Mouse (Mus musculus): ENCODE measurements around the gene Hamp2. TPM values are rescaled to one million over a fixed set of nuclear protein-coding genes. Genes with fewer than 3 reads are reported as not detected.
A peak's percentile ranks its signal among the peaks of the same experiment; 100 is the strongest.
"Not testable (repeated sequence)": the region's sequence is repeated elsewhere in the genome, so short reads cannot be mapped to it uniquely, and the experiment has no call there.

The Hamp2 gene
- total RNA-seq, 2 experiments from 2014 or later = 1.5 to 4.1 TPM

- intact Hi-C loops (cut with DNase I) = loop anchor here (5.0 kb wide), 2 partner anchors 83 to 288 kb away; no protein-coding TSS in a partner anchor
- peak; percentile 91 to 95 for DNase-seq
Observed at GRCm38 (mm10) chr7:30955584-30956356, 31.3 kb upstream of the Hamp2 start.

- intact Hi-C loops (cut with DNase I) = loop anchor here (5.0 kb wide), 2 partner anchors 83 to 288 kb away; no protein-coding TSS in a partner anchor
- no peak for DNase-seq
Observed at GRCm38 (mm10) chr7:30954971-30955520, 30.6 kb upstream of the Hamp2 start.

- intact Hi-C loops (cut with DNase I) = no loop called here
- no peak for DNase-seq
Observed at GRCm38 (mm10) chr7:30954036-30954435, 29.6 kb upstream of the Hamp2 start.

GRCm38 (mm10) chr7:30953459-30953858 is 29.0 kb upstream of the Hamp2 start:
- DNase-seq = no peak
- intact Hi-C loops (cut with DNase I) = no loop called here

- intact Hi-C loops (cut with DNase I) = no loop called here
- DNase-seq = no peak
Observed at GRCm38 (mm10) chr7:30952441-30953265, 28.2 kb upstream of the Hamp2 start.

- intact Hi-C loops (cut with DNase I) = not testable (repeated sequence)
Observed at GRCm38 (mm10) chr7:30949902-30950301, 25.4 kb upstream of the Hamp2 start.

GRCm38 (mm10) chr7:30945876-30946275 is 21.4 kb upstream of the Hamp2 start:
- intact Hi-C loops (cut with DNase I) = no loop called here
- DNase-seq = no peak

More at GRCm38 (mm10) chr7:30949902-30950301, 25.4 kb upstream of the Hamp2 start:
- DNase-seq = not testable (repeated sequence)

GRCm38 (mm10) chr7:30945466-30945865 is 21.0 kb upstream of the Hamp2 start:
- DNase-seq; intact Hi-C loops (cut with DNase I): not testable (repeated sequence)

GRCm38 (mm10) chr7:30944706-30945105 is 20.2 kb upstream of the Hamp2 start:
- intact Hi-C loops (cut with DNase I); DNase-seq: not testable (repeated sequence)

- intact Hi-C loops (cut with DNase I) = no loop called here
- no peak for DNase-seq
Observed at GRCm38 (mm10) chr7:30943909-30944635, 19.6 kb upstream of the Hamp2 start, which contains the start of gene Hamp. Gene Hamp (minus strand): TSS chr7:30944032.

GRCm38 (mm10) chr7:30942365-30942764 is 17.9 kb upstream of the Hamp2 start:
- intact Hi-C loops (cut with DNase I); DNase-seq: not testable (repeated sequence)

- DNase-seq; intact Hi-C loops (cut with DNase I): not testable (repeated sequence)
Observed at GRCm38 (mm10) chr7:30940070-30940469, 15.6 kb upstream of the Hamp2 start.

- DNase-seq; intact Hi-C loops (cut with DNase I): not testable (repeated sequence)
Observed at GRCm38 (mm10) chr7:30935422-30936099, 11.1 kb upstream of the Hamp2 start.

- DNase-seq = no peak
- intact Hi-C loops (cut with DNase I) = no loop called here
Observed at GRCm38 (mm10) chr7:30924071-30924470, 410 bp downstream of the Hamp2 start.

- intact Hi-C loops (cut with DNase I) = not testable (repeated sequence)
Observed at GRCm38 (mm10) chr7:30922490-30922889, 2.0 kb downstream of the Hamp2 start.

GRCm38 (mm10) chr7:30920217-30920616 is 4.3 kb downstream of the Hamp2 start:
- intact Hi-C loops (cut with DNase I) = no loop called here
- no peak for DNase-seq

More at GRCm38 (mm10) chr7:30922490-30922889, 2.0 kb downstream of the Hamp2 start:
- DNase-seq = not testable (repeated sequence)

GRCm38 (mm10) chr7:30917219-30917618 is 7.3 kb downstream of the Hamp2 start:
- intact Hi-C loops (cut with DNase I) = no loop called here
- no peak for DNase-seq

- intact Hi-C loops (cut with DNase I) = no loop called here
- DNase-seq = no peak
Observed at GRCm38 (mm10) chr7:30916713-30917112, 7.8 kb downstream of the Hamp2 start.

- intact Hi-C loops (cut with DNase I) = no loop called here
- no peak for DNase-seq
Observed at GRCm38 (mm10) chr7:30914732-30915131, 9.7 kb downstream of the Hamp2 start, which contains the start of gene Mag. Gene Mag (minus strand): TSS chr7:30914873.

GRCm38 (mm10) chr7:30909773-30910172 is 14.7 kb downstream of the Hamp2 start:
- DNase-seq = no peak
- intact Hi-C loops (cut with DNase I) = no loop called here

Data from heart, postnatal 10 days (tissue).